19 mouse cellular contexts compared by ENCODE assay signal in the genomic region with DNA sequence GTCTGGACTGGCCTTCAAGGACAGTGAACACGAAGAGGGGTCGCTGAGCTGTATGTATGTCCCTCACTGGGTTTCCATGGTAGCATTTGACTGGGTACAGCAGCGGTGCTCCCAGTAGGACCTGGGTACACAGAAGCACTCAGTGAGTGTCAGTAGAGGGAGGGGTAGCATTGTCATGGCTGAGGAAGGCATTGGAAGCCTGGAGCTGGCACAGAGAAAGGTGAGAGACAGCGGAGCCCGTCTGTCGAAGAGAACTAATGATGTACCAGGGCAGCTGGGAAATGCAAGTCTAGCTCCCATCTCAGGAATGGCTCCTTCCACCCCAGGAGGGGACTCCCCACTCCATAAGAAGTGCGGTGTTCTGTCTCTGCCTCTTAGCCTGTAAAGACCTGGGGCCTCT.
"Had no signal": no experiment of that assay in that cellular context is flagged by ENCODE, and none has a peak within 500 bp of the region (broad histone marks: within the 10 kb centered on the region; RNA-seq: fewer than 3 reads in every experiment).

No protein-coding gene starts in this region.

- DNase-seq: kidney, postnatal 10 days; kidney, postnatal 4 days; left cerebral cortex, postnatal 4 days; liver, postnatal 0 days; lung, embryonic 14.5 days; right cerebral cortex, adult 18-20 months; right cerebral cortex, postnatal 25 days; spleen, adult 18-20 months; thymus, postnatal 25 days had no signal

- H3K4me1 ChIP-seq: limb, embryonic 12.5 days; limb, embryonic 15.5 days; stomach, embryonic 15.5 days had no signal

- H3K27me3 ChIP-seq: kidney, embryonic 15.5 days; limb, embryonic 15.5 days; midbrain, embryonic 12.5 days; midbrain, embryonic 15.5 days; stomach, embryonic 15.5 days had no signal

- H3K36me3 ChIP-seq: kidney, embryonic 15.5 days; limb, embryonic 12.5 days; limb, embryonic 15.5 days; midbrain, embryonic 12.5 days; midbrain, embryonic 15.5 days; stomach, embryonic 15.5 days had no signal

- H3K9ac ChIP-seq: kidney, embryonic 15.5 days; limb, embryonic 12.5 days; limb, embryonic 15.5 days; liver, embryonic 14.5 days; liver, postnatal 0 days; lung, embryonic 14.5 days; midbrain, embryonic 12.5 days; midbrain, embryonic 15.5 days; stomach, embryonic 15.5 days had no signal

- H3K4me3 ChIP-seq: kidney, embryonic 15.5 days; limb, embryonic 12.5 days; limb, embryonic 15.5 days; midbrain, embryonic 12.5 days; midbrain, embryonic 15.5 days; stomach, embryonic 15.5 days had no signal

- H3K9me3 ChIP-seq: kidney, embryonic 15.5 days; limb, embryonic 12.5 days; limb, embryonic 15.5 days; midbrain, embryonic 12.5 days; midbrain, embryonic 15.5 days; stomach, embryonic 15.5 days had no signal

- H3K4me2 ChIP-seq: kidney, embryonic 15.5 days; limb, embryonic 12.5 days; limb, embryonic 15.5 days; liver, embryonic 11.5 days; lung, embryonic 14.5 days; midbrain, embryonic 12.5 days; midbrain, embryonic 15.5 days; stomach, embryonic 15.5 days had no signal

- H3K27ac ChIP-seq: kidney, embryonic 15.5 days; limb, embryonic 12.5 days; limb, embryonic 15.5 days; liver, embryonic 14.5 days; macrophage; midbrain, embryonic 12.5 days; midbrain, embryonic 15.5 days; stomach, embryonic 15.5 days had no signal

- ATAC-seq: liver, postnatal 0 days; lung, postnatal 0 days; midbrain, embryonic 15.5 days had no signal
